Mouse (Mus musculus) heart, adult 2 months (tissue): Measurements from ENCODE around the gene Prkag2.

Source experiments
- CTCF ChIP-seq: fragments of 200-600 bp; IDR thresholded peaks from 2 replicates; pipeline ENCODE4 v1.8.1; 2022; ENCODE audit warnings: antibody characterized with exemption, mild to moderate bottlenecking, moderate library complexity
- POLR2A ChIP-seq: fragments of 200-500 bp; IDR thresholded peaks from 2 replicates; pipeline ENCODE4 v1.6.1; 2011; ENCODE audit warnings: mild to moderate bottlenecking, low read depth, low read length, control low read depth; ENCODE audit not compliant: insufficient read depth

- TF ChIP-seq CTCF (no peak), POLR2A (no peak)
Observed at GRCm38 (mm10) chr5:25009770-25010169, 90.7 kb downstream of the Prkag2 start.
